Mouse (Mus musculus) megakaryocyte, embryonic 14.5 days (primary cell): Measurements from ENCODE around the gene Mapkap1.

Experiments
- FLI1 ChIP-seq: IDR thresholded peaks from 2 replicates; pipeline ENCODE4 v1.6.1; 2012; ENCODE audit warnings: low read length, inconsistent platforms, mixed read lengths
- GATA1 ChIP-seq: IDR thresholded peaks from 3 replicates; pipeline ENCODE4 v1.6.1; 2012; ENCODE audit warnings: mixed read lengths, low read length, inconsistent platforms, borderline replicate concordance

GRCm38 (mm10) chr2:34623181-34623580 is 216.6 kb downstream of the Mapkap1 start:
- no peak for TF ChIP-seq GATA1
- no peak for TF ChIP-seq FLI1
